Mouse (Mus musculus) intestine, embryonic 14.5 days (tissue): ENCODE results near the gene Rbfox1. TPM values are rescaled to one million over a fixed set of nuclear protein-coding genes. Genes with fewer than 3 reads are reported as not detected.

Experiments
- ATAC-seq: fragments of 200-750 bp; cut with Nextera tagmentation; replicated peaks from 2 replicates; pipeline ENCODE4 v1.8.0; 2017; ENCODE audit warnings: low read depth, moderate number of reproducible peaks, moderate TSS enrichment, moderate library complexity; ENCODE audit not compliant: low FRiP score, low TSS enrichment
- DNase-seq: peaks from one replicate; pipeline ENCODE4 v3.0.0-alpha.2; 2018; ENCODE audit warnings: low spot score
- H3K27ac ChIP-seq: fragments of 300-500 bp; sonication (generic); 2 replicates; pipeline ENCODE4 v1.5.1; 2014; ENCODE audit warnings: low read depth, mild to moderate bottlenecking, control low read depth
- H3K27me3 ChIP-seq: fragments of 300-500 bp; sonication (generic); replicated peaks from 2 replicates; pipeline ENCODE4 v1.6.1; 2014; ENCODE audit warnings: low read length, control low read depth; ENCODE audit not compliant: control insufficient read depth, insufficient read depth
- H3K36me3 ChIP-seq: fragments of 300-500 bp; sonication (generic); 2 replicates; pipeline ENCODE4 v1.6.1; 2014; ENCODE audit warnings: low read length, control low read depth; ENCODE audit not compliant: control insufficient read depth, insufficient read depth
- H3K4me1 ChIP-seq: fragments of 300-500 bp; sonication (generic); replicated peaks from 2 replicates; pipeline ENCODE4 v1.6.1; 2014; ENCODE audit warnings: low read length, control low read depth, mixed read lengths; ENCODE audit not compliant: control insufficient read depth, insufficient read depth
- H3K4me2 ChIP-seq: fragments of 300-500 bp; sonication (generic); 2 replicates; pipeline ENCODE4 v1.6.1; 2014; ENCODE audit warnings: low read length
- H3K4me3 ChIP-seq: fragments of 300-500 bp; sonication (generic); 2 replicates; pipeline ENCODE4 v1.5.1; 2014; ENCODE audit warnings: low read depth, low read length, control low read depth, mixed read lengths
- H3K9ac ChIP-seq: fragments of 300-500 bp; sonication (generic); 2 replicates; pipeline ENCODE4 v1.6.1; 2014; ENCODE audit warnings: mild to moderate bottlenecking, low read length
- H3K9me3 ChIP-seq: fragments of 300-500 bp; sonication (generic); 2 replicates; pipeline ENCODE4 v1.6.1; 2016; ENCODE audit warnings: low read length, control low read depth; ENCODE audit not compliant: control insufficient read depth
- WGBS: fragments of 180-500 bp; shearing (Covaris S2); extraction: QIAGEN DNeasy Blood & Tissue Kit; methylation state at CpG from one replicate; pipeline ENCODE4 v1.1.7; 2014; 5-methylcytosine and 5-hydroxymethylcytosine counted together
- polyA plus RNA-seq: library from polyadenylated mRNA; unstranded; fragments of >200 nt; fragmentation: Nextera tagmentation; extraction: Ambion mirVana; gene quantifications from 2 replicates; pipeline ENCODE4 v1.2.1, GENCODE M21; 2014

The Rbfox1 gene
- polyA plus RNA-seq, 1 experiment from 2014 or later: 3.3 TPM

DNA sequence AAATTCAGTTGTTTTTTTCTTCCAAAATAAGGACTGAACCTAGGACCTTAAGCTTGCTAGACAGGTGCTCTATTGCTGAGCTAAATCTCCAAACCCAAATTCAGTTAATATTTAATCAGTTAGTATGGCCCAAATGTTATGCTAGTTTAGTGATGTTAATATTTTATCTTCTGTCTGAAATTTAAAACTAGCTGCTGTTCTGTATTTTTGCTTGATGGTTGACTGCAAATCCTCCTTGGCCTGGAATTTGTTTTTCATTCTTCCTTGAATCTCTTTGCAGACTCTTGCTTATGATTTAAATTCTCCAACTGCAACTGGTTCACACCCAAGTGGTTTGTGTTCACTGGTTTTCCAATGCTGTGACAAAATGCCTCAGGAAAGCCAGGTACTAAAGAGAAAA is 121.8 kb downstream of the Rbfox1 start:
- DNase-seq: no peak
- Histone ChIP-seq H3K4me1 (no peaks in the 10 kb centered on the region), H3K9me3 (no peaks in the 10 kb centered on the region), H3K27me3 (no peaks in the 10 kb centered on the region), H3K4me3 (no peak overlapping the region), H3K4me2 (no peak overlapping the region), H3K27ac (no peak overlapping the region), H3K36me3 (no peaks in the 10 kb centered on the region), H3K9ac (no peak overlapping the region)
- ATAC-seq: no peak

DNA sequence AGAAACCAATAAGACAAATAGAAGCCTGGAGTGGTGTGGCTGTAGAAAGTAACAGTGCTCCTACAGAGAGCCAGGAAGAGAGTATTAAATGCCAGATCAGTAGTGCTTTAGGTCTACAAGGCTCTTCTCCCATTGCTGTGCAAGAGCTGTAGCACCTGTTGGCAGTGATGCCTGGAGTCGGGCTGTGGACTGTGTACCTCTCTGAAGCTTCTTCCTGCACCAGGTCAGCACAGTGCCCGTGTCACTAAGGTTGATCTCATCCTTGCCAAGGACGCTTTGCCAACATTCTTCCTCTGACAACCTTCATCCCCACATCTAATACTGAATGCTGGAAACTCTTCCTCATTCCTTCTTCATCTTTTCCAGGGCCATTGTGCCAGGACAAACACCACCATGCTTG is 127.7 kb downstream of the Rbfox1 start:
- no peak overlapping the region for H3K27ac ChIP-seq
- no peak overlapping the region for H3K4me3 ChIP-seq
- no peaks in the 10 kb centered on the region for H3K36me3 ChIP-seq
- no peaks in the 10 kb centered on the region for H3K9me3 ChIP-seq
- no peaks in the 10 kb centered on the region for H3K27me3 ChIP-seq
- H3K4me1 ChIP-seq: no peaks in the 10 kb centered on the region
- DNase-seq (no peak), ATAC-seq (no peak)
- no peak overlapping the region for H3K9ac ChIP-seq
- no peak overlapping the region for H3K4me2 ChIP-seq
- 81% methylated on average over 3 of the region's 3 CpGs for WGBS

DNA sequence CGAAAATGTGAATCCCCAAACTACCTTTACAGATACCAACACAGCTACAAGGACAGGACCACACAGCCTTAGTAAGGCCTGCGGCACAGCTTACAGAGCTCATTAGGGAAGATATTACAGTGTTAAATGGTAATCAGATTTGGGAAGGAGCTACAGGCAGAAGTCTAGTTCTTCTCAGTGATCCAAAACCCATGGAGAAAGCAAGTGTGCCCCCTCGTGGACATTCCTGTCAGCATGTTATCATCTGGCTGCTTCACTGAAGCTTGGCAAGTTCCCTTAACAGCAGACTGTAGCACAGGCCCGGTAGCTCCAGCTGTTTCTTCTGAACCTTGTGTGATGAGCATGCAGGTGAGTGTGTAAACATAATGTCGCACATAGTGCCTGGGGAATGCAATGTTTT is 133.5 kb downstream of the Rbfox1 start:
- ATAC-seq (no peak), DNase-seq (peak; percentile 81)
- H3K4me2 ChIP-seq: no peak overlapping the region
- H3K9me3 ChIP-seq: no peaks in the 10 kb centered on the region
- no peak overlapping the region for H3K27ac ChIP-seq
- 37% methylated on average over 5 of the region's 5 CpGs for WGBS
- H3K4me3 ChIP-seq: no peak overlapping the region
- no peak overlapping the region for H3K9ac ChIP-seq
- no peaks in the 10 kb centered on the region for H3K36me3 ChIP-seq
- H3K4me1 ChIP-seq: no peaks in the 10 kb centered on the region
- no peaks in the 10 kb centered on the region for H3K27me3 ChIP-seq

DNA sequence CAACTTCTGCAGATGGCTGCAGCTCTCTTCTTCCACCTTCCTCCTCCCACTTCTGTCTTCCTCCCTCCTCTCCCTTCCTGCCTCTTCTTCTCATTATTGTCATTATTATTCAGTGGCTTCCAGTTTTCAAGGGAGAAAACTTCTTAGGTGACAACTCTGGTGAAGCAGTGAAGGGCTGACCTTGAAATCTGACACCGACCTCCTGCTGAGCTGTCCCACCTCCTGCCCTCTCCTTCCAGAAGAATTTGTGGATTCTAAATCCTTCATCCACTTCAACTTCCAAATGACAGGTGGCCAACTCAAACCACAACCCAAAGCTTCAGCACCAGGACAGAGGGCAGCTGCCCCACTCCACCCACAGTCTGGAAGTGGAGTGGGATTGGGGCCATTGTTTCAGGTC is 134.2 kb downstream of the Rbfox1 start:
- H3K9ac ChIP-seq: no peak overlapping the region
- no peaks in the 10 kb centered on the region for H3K4me1 ChIP-seq
- ATAC-seq (no peak), DNase-seq (no peak)
- H3K9me3 ChIP-seq: no peaks in the 10 kb centered on the region
- H3K4me3 ChIP-seq: no peak overlapping the region
- WGBS: 27% methylated on average over 1 of the region's 1 CpGs
- H3K27me3 ChIP-seq: no peaks in the 10 kb centered on the region
- H3K36me3 ChIP-seq: no peaks in the 10 kb centered on the region
- H3K4me2 ChIP-seq: no peak overlapping the region
- no peak overlapping the region for H3K27ac ChIP-seq

DNA sequence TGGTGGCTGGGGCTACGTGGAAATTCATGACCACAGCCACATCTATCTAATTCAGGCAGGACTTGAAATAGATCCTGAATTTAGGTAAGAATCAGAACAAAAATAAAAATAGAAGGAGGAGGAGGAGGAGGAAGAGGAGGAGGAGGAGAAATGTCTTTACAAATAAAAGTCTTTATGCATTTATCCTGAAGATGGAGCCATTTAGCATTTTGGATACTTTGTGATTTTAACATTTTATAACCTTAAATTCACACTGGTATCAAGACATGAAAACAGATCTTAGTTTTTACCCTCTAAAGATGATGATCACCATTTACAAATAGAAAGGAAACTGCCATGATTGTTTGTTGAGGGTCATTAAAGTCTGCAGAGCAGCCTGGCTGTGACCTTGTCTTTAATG is 146.1 kb downstream of the Rbfox1 start:
- no peaks in the 10 kb centered on the region for H3K36me3 ChIP-seq
- no peak overlapping the region for H3K27ac ChIP-seq
- H3K9ac ChIP-seq: no peak overlapping the region
- H3K4me2 ChIP-seq: no peak overlapping the region
- H3K4me3 ChIP-seq: no peak overlapping the region
- 76% methylated on average over 1 of the region's 1 CpGs for WGBS
- no peak for DNase-seq
- ATAC-seq: no peak
- no peaks in the 10 kb centered on the region for H3K27me3 ChIP-seq
- no peaks in the 10 kb centered on the region for H3K4me1 ChIP-seq
- no peaks in the 10 kb centered on the region for H3K9me3 ChIP-seq

DNA sequence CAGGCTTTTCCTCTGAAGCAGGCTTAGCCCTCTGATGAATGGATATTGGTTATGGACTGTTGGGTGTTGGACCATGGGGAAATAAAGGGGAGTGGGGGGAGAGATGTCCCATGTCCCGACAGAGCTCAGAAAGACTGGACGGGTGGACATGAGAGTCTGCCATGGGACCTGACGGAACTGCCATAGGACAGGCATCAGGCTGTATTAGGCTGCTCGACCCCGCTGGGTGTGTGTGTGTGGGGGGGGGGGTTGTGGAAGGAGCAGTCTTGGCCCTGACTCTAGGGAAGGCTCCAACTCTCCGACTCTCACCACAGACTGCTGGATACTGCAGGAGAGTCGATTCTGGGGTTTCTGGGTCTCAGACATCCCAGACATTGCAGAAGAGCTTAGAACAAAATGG is 147.4 kb downstream of the Rbfox1 start:
- Histone ChIP-seq H3K9me3 (no peaks in the 10 kb centered on the region), H3K36me3 (no peaks in the 10 kb centered on the region), H3K27me3 (no peaks in the 10 kb centered on the region), H3K4me3 (no peak overlapping the region), H3K4me1 (no peaks in the 10 kb centered on the region), H3K9ac (no peak overlapping the region), H3K4me2 (no peak overlapping the region), H3K27ac (no peak overlapping the region)
- 88% methylated on average over 7 of the region's 7 CpGs for WGBS
- ATAC-seq (no peak), DNase-seq (no peak)

DNA sequence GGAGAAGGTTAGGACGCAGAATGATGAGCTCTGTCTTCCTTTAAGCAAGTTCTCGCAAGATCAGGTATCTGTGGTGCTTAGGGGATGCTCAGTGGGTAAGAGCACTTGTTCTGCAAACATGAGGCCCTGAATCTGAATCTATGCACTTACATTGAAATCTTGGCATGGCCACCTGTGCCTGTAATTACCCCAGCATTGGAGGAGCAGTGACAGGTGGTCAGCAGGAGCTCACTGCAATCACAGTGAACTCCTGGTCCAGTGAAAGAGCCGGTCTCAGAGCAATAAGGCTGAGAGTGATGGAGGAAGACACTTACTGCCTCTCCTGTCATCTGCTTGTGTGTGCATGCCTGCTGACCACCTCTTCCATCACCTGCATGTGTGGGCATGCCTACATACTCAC is 149.7 kb downstream of the Rbfox1 start:
- H3K4me1 ChIP-seq: no peaks in the 10 kb centered on the region
- no peaks in the 10 kb centered on the region for H3K9me3 ChIP-seq
- DNase-seq (no peak), ATAC-seq (no peak)
- no peak overlapping the region for H3K27ac ChIP-seq
- H3K4me2 ChIP-seq: no peak overlapping the region
- 77% methylated on average over 3 of the region's 3 CpGs for WGBS
- H3K9ac ChIP-seq: no peak overlapping the region
- no peaks in the 10 kb centered on the region for H3K36me3 ChIP-seq
- H3K4me3 ChIP-seq: no peak overlapping the region
- no peaks in the 10 kb centered on the region for H3K27me3 ChIP-seq

DNA sequence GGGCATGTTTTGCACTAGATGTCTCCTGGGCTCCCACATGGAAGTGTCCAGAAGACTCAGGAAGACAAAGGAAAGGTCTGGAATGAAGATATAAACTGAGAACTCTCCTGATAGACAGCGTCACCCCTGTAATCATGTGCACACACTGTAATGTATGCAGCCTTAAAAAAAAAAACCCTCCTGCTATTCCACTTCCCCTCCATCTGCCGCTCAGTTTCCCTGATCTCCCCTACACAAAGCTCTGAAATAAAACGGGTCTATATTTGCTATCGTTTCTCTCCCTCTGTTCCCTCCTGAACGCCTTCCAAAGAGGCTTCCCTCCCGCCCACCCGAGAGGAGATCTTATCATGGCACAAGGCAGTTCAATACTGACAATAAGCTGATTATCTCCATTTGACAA is 151.9 kb downstream of the Rbfox1 start:
- H3K4me1 ChIP-seq: no peaks in the 10 kb centered on the region
- no peak overlapping the region for H3K4me2 ChIP-seq
- H3K4me3 ChIP-seq: no peak overlapping the region
- no peak overlapping the region for H3K27ac ChIP-seq
- ATAC-seq (no peak), DNase-seq (no peak)
- no peaks in the 10 kb centered on the region for H3K36me3 ChIP-seq
- H3K9ac ChIP-seq: no peak overlapping the region
- no peaks in the 10 kb centered on the region for H3K9me3 ChIP-seq
- no peaks in the 10 kb centered on the region for H3K27me3 ChIP-seq
- WGBS: 82% methylated on average over 7 of the region's 7 CpGs

DNA sequence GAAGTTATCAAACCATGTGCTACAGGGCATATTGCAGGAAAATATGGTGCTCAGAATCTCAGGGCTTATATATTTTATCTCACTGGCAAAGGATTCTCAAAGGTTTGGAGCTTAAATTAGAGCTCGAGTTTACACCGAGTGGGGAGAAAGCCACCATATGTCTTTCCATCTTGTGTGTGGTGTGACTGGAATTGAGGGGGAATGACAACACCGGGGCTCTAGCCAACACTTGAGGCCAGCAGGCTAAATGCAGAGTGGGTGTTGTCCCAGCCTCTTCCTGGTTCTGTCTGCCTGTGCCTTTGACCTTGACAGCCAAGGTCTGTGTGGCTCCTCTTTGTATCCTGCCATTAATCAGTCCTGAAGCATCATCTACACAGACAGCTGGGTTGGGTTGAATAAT is 157.6 kb downstream of the Rbfox1 start:
- 63% methylated on average over 3 of the region's 3 CpGs for WGBS
- Histone ChIP-seq H3K4me1 (no peaks in the 10 kb centered on the region), H3K27me3 (no peaks in the 10 kb centered on the region)

More for the DNA sequence above, 157.6 kb downstream of the Rbfox1 start:
- Histone ChIP-seq H3K36me3 (no peaks in the 10 kb centered on the region), H3K4me2 (no peak overlapping the region), H3K27ac (no peak overlapping the region), H3K9ac (no peak overlapping the region), H3K9me3 (no peaks in the 10 kb centered on the region), H3K4me3 (no peak overlapping the region)
- ATAC-seq: no peak
- DNase-seq: no peak
